Mouse (Mus musculus): ENCODE results near the gene Plekhg5.
A peak's percentile ranks its signal among the peaks of the same experiment; 100 is the strongest.

Plekhg5 gene

GRCm38 (mm10) chr4:152125161-152126025, 53.1 kb downstream of the Plekhg5 start:
- no peak for DNase-seq (ENCODE audit: low read depth)

DNA sequence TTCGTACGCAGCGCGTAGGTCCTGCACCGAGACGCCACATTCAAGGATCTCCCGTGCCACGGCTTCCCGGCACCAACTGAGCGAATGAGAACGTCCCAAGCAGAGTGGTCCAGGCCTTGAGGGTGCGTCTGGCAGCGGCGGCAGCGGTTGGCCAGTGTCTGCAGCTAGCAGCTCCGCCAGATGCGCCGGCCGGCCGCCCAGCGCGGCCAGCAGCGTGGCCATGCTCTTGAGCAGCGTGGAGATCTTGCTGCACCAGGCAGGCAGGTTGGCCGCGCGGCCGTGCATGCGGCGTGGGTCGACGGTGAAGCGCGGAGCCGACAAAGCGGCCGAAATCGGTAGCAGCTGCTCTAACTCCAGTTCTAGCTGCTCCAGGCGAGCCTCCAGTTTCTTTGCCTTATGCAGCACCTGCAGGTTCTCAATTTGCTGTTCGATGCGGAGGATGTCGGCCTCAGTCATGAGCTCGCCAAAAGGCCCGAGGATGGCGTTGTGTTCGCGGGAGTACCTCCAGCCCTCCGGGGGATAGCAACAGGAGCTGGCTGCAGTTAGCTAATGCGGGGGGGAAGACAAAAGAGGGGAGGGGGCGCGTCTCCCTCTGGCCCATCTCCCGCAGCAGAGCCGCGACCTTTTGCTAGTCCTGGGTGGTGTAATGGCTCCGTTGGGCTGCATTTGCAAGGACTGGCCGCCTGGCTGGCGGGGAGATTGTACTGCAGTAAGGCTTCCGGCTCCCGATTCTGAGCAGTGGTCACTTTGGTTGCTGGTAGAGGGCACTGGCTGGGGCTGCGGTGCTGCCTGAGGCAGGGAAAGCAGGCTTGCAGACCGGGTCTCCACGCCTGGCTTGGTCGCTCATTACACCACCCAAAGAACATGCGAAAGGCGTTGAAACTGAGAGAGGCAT, 54.0 kb downstream of the Plekhg5 start:
- no peak for DNase-seq (ENCODE audit: low read depth)

DNA sequence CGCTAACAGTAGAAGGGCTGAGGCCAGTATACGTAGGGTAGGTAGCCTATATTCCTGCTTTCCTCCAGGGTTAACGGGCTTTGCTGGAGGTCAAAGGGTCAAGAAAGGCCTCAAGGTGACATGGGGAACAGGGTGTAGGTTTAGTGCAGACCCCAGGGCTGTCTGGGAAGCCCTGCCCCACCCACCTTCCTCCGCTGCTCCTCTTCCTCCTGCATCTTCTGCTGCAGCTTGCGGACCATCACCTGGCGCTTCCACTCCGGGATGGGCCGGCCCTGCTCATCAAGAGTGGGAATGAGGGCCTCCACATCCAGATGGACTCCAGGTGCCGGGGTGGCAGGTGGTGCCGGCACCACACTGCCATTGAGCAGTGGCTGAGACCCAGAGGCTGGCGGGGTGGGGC, 55.6 kb downstream of the Plekhg5 start:
- DNase-seq (ENCODE audit: low read depth) = no peak

DNA sequence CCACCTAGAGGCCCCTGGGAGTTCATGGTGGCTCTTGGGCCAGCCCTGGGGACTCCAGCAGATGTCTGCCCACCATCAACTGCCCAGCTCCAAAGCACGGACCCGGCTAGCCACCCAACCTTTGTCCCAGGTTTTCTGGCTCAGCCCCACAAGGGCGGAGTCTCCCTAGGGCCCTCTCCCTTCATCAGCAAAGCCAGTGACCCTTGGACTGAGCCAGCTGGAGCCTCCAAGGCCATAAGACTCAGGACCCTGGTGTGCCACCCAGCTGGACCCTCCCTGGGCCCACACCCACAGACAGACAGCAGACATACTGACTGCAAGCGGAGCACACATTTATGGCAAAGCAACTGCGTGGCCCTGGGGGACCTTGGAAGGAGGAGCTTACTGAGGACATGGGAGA, 56.5 kb downstream of the Plekhg5 start:
- no peak for DNase-seq (ENCODE audit: low read depth)

DNA sequence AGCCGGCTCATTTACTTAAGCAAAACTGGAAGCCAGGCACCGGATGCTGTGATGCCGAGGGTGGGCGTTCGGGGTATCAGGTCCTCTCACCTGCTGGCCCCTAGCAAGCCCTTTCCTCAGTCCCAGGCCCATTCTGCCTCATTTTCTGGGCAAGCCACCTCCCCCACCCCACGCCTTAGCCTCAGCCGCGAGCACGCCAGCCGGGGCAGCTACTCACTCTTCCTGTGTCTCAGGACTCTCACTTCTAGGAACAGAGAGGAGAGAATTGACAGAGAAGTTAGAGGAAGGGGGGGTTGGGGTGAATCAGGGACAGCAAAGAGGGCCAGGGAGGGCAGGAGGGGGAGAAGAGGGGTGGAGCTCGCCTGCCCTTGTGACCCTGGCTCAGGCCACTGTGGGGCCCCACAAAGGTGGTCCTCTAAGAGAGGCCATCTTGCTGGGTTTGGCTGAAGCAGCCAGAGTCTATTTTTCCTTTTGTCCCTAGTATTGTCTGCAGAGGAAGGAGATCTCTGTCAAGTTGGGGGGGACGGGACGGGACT, 57.2 kb downstream of the Plekhg5 start:
- DNase-seq (ENCODE audit: low read depth) = no peak

- DNase-seq (ENCODE audit: low read depth) = no peak
Observed at GRCm38 (mm10) chr4:152130771-152131653, 58.7 kb downstream of the Plekhg5 start.

DNA sequence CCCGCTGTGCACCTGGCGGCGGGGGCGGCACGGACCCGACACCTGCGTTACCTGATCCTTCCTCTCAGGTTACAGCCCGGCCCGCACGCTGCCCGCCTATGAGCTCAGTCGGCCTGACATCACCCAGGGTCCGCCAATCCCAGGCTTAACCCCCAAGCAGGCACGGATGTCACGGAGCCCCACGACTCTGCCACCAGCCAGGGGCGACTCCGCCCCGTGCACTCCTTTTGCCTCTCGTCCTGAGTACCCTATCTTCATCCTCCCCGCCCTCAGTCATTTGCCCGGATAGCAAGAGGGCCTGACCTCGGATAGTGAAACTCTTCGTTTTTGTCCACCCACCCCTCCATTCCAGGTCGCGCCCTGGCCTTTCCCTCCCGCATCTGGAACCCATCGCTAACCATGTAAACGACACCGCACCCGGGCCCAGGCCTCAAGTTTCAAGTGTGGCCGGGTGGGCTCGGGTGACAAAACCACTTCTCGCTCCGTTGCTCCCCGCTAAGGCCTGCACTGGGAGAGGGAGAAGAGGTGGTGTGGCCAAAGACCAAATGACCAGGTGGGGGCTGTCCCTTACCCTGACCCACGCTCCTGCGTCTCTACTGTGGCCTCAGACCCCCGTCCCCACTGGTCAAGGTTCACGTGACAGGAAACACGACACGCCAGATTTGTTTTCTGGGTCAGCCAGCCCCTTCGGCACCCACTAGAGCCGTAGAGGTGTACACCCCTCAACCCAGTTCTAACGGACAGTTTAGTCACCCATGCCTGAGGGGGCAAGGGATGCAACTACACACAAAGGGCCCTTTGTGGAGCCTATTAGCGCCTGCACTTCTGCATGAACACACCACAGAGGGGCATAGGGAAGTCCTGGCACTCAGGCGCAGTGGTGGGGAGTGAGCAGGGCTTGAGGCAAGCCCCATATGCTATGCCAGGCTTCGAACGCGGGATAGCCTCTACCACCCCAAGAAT, 59.8 kb downstream of the Plekhg5 start:
- DNase-seq (ENCODE audit: low read depth) = no peak

- no peak for DNase-seq (ENCODE audit: low read depth)
Observed at GRCm38 (mm10) chr4:152132772-152133169, 60.5 kb downstream of the Plekhg5 start.

DNA sequence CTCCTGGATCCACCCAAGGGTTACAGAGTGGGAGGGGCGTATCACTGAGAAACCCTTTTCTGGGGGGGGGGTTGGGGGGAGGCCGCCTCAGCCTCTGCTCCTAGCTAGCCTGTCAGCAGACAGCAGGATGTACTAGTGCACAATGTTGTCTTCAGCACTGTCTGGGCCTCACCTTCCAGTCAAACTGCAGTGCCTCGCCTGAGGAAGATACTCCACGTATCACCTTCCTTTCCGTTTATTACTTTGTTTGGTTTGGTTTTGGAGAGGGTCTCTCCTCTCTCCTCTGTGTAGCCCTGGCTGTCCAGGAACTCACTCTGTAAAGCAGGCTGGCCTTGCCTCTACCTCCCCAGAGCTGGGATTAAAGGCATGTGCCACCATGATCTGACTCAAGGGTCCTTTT, 60.9 kb downstream of the Plekhg5 start:
- no peak for DNase-seq (ENCODE audit: low read depth)

DNA sequence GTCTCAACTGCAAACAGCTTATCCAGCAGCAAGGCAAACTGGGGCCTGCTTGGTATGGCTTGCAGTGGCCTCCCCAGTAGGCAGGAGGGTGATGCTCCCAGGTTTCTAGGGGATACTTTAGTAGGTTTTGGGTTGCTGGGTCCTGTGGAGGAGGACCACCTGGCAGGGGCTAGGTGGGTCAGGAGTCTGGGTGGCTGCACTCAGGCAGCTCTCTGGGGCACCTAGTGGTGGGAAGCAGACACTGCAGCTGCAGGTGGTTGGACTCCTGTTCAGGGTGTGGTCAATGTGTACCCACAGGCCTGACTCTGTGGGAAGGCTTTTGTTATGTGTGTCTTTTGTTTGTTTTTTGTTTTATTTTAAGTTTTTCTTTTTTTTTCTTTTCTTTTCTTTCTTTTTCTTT, 62.2 kb downstream of the Plekhg5 start:
- DNase-seq (ENCODE audit: low read depth) = no peak

DNA sequence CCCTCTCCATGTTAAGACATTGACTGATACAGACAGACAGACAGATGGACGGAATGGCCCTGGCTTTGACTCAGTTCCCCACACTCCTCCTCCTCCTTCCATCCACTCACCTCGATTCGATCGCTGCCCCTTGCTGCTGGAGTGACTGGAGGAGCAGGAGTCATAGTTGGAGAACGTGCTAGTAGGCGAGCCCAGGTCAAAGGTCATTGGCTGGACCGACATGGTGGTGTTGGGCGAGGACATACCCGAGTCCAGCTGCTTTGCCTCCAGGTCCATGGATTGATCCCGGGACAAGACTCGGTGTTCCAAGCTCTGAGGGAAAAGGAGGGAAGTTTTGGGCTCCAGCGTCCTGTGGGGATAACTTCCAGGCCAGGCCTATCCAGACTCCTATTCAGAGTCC, 63.1 kb downstream of the Plekhg5 start:
- no peak for DNase-seq (ENCODE audit: low read depth)

GRCm38 (mm10) chr4:152136112-152136875, 64.0 kb downstream of the Plekhg5 start:
- no peak for DNase-seq (ENCODE audit: low read depth)

- no peak for DNase-seq (ENCODE audit: low read depth)
Observed at GRCm38 (mm10) chr4:152136876-152137250, 64.6 kb downstream of the Plekhg5 start.

- peak; percentile 79 for DNase-seq (ENCODE audit: low read depth)
Observed at GRCm38 (mm10) chr4:152138497-152139260, 66.4 kb downstream of the Plekhg5 start.

- no peak for DNase-seq (ENCODE audit: low read depth)
Observed at GRCm38 (mm10) chr4:152140441-152140840, 68.1 kb downstream of the Plekhg5 start.

DNA sequence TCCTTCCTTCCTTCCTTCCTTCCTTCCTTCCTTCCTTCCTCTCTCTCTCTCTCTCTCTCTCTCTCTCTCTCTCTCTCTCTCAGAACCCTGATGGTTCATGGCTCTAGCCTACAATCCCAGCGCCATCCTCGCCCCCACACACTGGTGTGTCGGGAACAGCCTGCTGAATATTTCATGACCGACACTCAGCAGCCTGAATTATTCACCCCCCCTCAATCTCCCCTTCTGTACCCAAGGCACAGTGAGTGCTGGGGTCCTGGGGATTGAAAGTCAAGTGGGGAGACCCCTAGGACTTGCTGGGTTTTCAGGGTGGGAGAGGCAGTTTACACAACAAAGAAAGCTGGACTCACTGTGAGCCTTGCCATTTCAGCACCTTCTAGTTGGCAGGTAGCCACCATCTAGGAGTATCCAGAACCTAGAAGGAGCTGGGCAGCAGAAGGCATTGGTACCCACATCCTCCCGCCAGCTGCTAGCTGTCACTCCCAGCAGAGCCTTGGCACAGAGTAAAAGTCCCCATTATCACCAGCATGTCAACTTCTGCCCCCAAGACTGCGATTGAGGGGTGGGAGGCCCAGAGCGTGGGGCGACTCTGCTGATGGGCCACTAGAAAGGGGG, 69.3 kb downstream of the Plekhg5 start:
- DNase-seq (ENCODE audit: low read depth) = no peak

GRCm38 (mm10) chr4:152143632-152144031, 71.3 kb downstream of the Plekhg5 start:
- DNase-seq (ENCODE audit: low read depth) = no peak

DNA sequence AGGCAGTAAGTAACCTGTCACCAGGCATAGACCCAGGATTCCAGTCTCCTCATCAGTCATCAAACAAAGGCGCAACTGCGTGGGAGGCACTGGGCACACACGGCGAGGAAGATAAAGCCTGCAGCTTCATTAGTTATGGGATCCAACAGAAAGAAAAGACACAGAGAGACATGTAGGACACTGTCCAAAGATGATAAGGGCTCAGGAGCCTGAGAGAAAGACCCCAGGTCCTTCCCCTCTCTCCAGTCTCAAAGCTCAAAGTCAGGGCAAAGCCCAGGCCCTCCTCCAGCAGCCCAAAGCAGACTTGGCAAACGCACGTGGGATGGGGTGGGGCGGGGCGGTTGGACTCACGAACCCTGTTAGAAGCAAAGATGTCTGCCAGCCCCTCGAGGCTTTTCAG, 73.2 kb downstream of the Plekhg5 start:
- DNase-seq (ENCODE audit: low read depth) = no peak
